Mouse (Mus musculus) heart, embryonic 13.5 days (tissue): ENCODE data around the gene Mdh1. TPM values are rescaled to one million over a fixed set of nuclear protein-coding genes. Genes with fewer than 3 reads are reported as not detected.

Experiments
- ATAC-seq: fragments of 200-750 bp; cut with Nextera tagmentation; 2 replicates; pipeline ENCODE4 v1.8.0; 2017; ENCODE audit warnings: moderate TSS enrichment; ENCODE audit not compliant: insufficient number of reproducible peaks, low FRiP score, low TSS enrichment; ENCODE audit errors: extremely low read depth
- H3K27ac ChIP-seq: fragments of 300-500 bp; sonication (generic); replicated peaks from 2 replicates; pipeline ENCODE4 v1.5.1; 2015; ENCODE audit warnings: moderate library complexity, mild to moderate bottlenecking, inconsistent platforms
- H3K27me3 ChIP-seq: fragments of 300-500 bp; sonication (generic); replicated peaks from 2 replicates; pipeline ENCODE4 v1.6.1; 2015; ENCODE audit warnings: mild to moderate bottlenecking, inconsistent platforms
- H3K36me3 ChIP-seq: fragments of 300-500 bp; sonication (generic); 2 replicates; pipeline ENCODE4 v1.6.1; 2015; ENCODE audit warnings: mild to moderate bottlenecking, inconsistent platforms
- H3K4me1 ChIP-seq: fragments of 300-500 bp; sonication (generic); 2 replicates; pipeline ENCODE4 v1.6.1; 2015; ENCODE audit warnings: inconsistent platforms
- H3K4me2 ChIP-seq: fragments of 300-500 bp; sonication (generic); 2 replicates; pipeline ENCODE4 v1.6.1; 2015; ENCODE audit warnings: inconsistent platforms, mild to moderate bottlenecking, moderate library complexity
- H3K4me3 ChIP-seq: fragments of 300-500 bp; sonication (generic); 2 replicates; pipeline ENCODE4 v1.5.1; 2015; ENCODE audit warnings: moderate library complexity, mild to moderate bottlenecking, inconsistent platforms
- H3K9ac ChIP-seq: fragments of 300-500 bp; sonication (generic); 2 replicates; pipeline ENCODE4 v1.6.1; 2015; ENCODE audit warnings: inconsistent platforms, mild to moderate bottlenecking, moderate library complexity
- H3K9me3 ChIP-seq: fragments of 300-500 bp; sonication (generic); 2 replicates; pipeline ENCODE4 v1.6.1; 2016; ENCODE audit warnings: inconsistent platforms
- WGBS: fragments of 180-500 bp; shearing (Covaris S2); methylation state at CpG from one replicate; pipeline ENCODE4 v1.1.7; 2015; ENCODE audit warnings: mixed read lengths; 5-methylcytosine and 5-hydroxymethylcytosine counted together
- polyA plus RNA-seq: library from polyadenylated mRNA; unstranded; fragments of >200 nt; fragmentation: Nextera tagmentation; extraction: Ambion mirVana; gene quantifications from 2 replicates; pipeline ENCODE4 v1.2.1, GENCODE M21; 2015

The Mdh1 gene
- polyA plus RNA-seq, 1 experiment from 2014 or later: 1,373 TPM

DNA sequence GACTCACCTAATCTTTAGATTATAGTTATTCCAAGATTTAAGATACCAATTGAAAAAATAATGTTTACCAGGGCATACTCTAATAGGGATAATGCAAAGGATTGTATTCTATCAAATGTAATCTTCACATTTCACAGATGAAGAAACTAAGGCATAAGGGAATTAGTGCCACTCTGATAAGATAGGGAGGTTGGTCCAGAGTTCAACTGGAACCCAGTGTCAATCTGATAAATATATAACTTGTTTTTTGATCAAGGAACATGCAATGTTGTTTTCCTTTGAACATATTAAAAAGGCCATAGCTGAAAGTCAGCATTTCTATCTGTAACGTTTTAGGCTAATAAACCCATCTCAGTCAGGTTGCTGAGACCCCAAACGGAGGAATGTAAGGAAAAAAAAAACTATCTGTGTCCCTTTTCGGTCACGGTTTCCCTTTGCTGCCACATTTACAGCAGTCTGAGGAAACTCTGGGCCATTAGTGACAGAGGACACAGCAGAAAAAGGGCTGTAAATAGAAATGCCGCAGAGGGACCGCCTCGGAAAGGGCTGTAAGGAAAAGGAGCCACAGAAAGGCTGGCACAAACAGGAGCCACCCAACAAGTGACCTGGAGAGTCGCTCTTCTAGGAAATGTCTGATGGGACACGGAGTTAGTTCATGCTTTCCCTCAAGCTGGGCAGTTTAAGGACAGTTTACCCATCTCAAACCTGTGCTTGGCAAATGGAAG is 7.3 kb downstream of the Mdh1 start:
- Histone ChIP-seq H3K4me2 (no peak overlapping the region), H3K36me3 (peaks cover 68% of the 10 kb centered on the region), H3K9ac (0 out of 2 replicates have a peak overlapping the region, but pooled peaks have one; percentile 6), H3K4me1 (peaks cover 74% of the 10 kb centered on the region), H3K27me3 (no peaks in the 10 kb centered on the region), H3K27ac (peak overlapping the region; percentile 20; the same call in 1 of the 2 replicates), H3K9me3 (no peaks in the 10 kb centered on the region), H3K4me3 (no peak overlapping the region)
- ATAC-seq: no peak
- 77% methylated on average over 9 of the region's 9 CpGs for WGBS

DNA sequence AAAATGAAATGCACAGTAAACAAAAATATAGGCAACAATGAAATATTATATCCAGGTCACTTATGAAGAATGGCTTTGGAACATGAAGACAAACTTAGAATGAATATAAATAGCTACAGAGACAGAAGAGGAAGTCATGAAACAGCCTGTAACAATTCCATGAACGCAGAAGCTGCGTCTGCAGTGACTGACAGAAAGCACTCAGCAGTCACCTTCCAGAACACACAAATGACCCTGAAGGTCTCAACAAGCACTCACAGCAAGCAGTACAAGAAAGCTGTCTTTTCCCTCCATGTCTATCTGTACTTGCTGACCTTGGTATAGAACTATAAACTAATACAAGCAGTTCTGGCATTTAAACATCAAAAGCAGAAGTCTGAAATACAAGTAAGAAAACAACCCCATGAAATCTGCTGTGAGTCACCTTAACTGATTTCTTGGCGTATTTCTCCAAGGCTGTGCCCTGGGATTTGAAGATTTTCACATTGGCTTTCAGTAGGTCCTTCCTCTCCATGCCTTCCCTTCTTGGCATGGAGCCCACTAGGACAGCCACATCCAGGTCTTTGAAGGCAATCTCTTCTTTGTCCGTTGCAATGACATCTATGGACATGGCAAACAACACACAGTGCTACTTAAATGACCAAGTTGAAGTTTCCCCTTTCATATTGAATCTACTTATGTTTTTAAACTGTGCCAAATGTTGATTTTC is 8.4 kb downstream of the Mdh1 start:
- no peak overlapping the region for H3K4me3 ChIP-seq
- no peaks in the 10 kb centered on the region for H3K27me3 ChIP-seq
- no peak; the same call in 1 of the 2 replicates for ATAC-seq
- peaks cover 65% of the 10 kb centered on the region for H3K4me1 ChIP-seq
- 38% methylated on average over 4 of the region's 4 CpGs for WGBS
- peaks cover 79% of the 10 kb centered on the region for H3K36me3 ChIP-seq
- H3K9me3 ChIP-seq: no peaks in the 10 kb centered on the region
- peak overlapping the region; percentile 89 for H3K27ac ChIP-seq
- H3K4me2 ChIP-seq: peak overlapping the region; percentile 49
- H3K9ac ChIP-seq: peak overlapping the region; percentile 68

DNA sequence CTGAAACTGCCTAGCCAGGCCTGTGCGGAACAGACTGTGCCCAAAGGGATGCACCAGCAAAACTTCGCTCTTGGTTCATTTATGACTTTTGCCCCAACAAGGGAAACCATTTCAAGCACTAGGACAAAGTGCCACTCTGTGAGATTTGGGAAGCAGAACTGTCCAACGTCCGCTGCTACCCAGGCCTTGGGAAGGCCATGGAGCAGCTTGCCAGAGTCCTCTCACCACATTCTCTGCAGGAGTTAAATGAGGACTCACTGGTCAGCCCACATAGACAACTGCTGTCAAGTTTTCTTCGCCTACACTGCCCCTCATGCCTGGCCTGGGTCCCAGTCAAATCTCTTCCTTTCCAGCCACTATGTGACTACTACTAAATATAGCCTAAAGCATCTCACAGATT is 10.8 kb downstream of the Mdh1 start:
- WGBS: 54% methylated on average over 5 of the region's 5 CpGs
- Histone ChIP-seq H3K9ac (no peak overlapping the region), H3K36me3 (peaks cover 86% of the 10 kb centered on the region), H3K9me3 (no peaks in the 10 kb centered on the region), H3K4me3 (no peak overlapping the region), H3K4me2 (0 out of 2 replicates have a peak overlapping the region, but pooled peaks have one; percentile 27), H3K27ac (peak overlapping the region; percentile 58), H3K27me3 (no peaks in the 10 kb centered on the region), H3K4me1 (peaks cover 46% of the 10 kb centered on the region)
- ATAC-seq: no peak

GRCm38 (mm10) chr11:21559727-21560126 is 12.4 kb downstream of the Mdh1 start:
- Histone ChIP-seq H3K4me3 (no peak overlapping the region), H3K9ac (no peak overlapping the region), H3K36me3 (peaks cover 82% of the 10 kb centered on the region), H3K27me3 (no peaks in the 10 kb centered on the region), H3K4me1 (peaks cover 32% of the 10 kb centered on the region), H3K9me3 (no peaks in the 10 kb centered on the region), H3K27ac (no peak overlapping the region), H3K4me2 (no peak overlapping the region)
- no peak for ATAC-seq
- WGBS: 79% methylated on average over 11 of the region's 11 CpGs

GRCm38 (mm10) chr11:21552049-21552448 is 20.1 kb downstream of the Mdh1 start:
- H3K36me3 ChIP-seq: peaks cover 17% of the 10 kb centered on the region
- no peaks in the 10 kb centered on the region for H3K27me3 ChIP-seq
- WGBS: 39% methylated on average over 3 of the region's 3 CpGs
- peaks cover 10% of the 10 kb centered on the region for H3K4me1 ChIP-seq
- ATAC-seq: no peak
- H3K27ac ChIP-seq: no peak overlapping the region
- H3K9ac ChIP-seq: no peak overlapping the region
- no peak overlapping the region for H3K4me3 ChIP-seq
- no peaks in the 10 kb centered on the region for H3K9me3 ChIP-seq
- no peak overlapping the region for H3K4me2 ChIP-seq

GRCm38 (mm10) chr11:21550222-21551173 is 21.7 kb downstream of the Mdh1 start:
- Histone ChIP-seq H3K36me3 (peaks cover 7% of the 10 kb centered on the region), H3K27me3 (no peaks in the 10 kb centered on the region), H3K4me2 (no peak overlapping the region), H3K27ac (no peak overlapping the region), H3K4me3 (no peak overlapping the region), H3K9ac (no peak overlapping the region), H3K9me3 (no peaks in the 10 kb centered on the region), H3K4me1 (peaks cover 10% of the 10 kb centered on the region)
- 77% methylated on average over 12 of the region's 12 CpGs for WGBS
- no peak for ATAC-seq

- Histone ChIP-seq H3K4me2 (0 out of 2 replicates have a peak overlapping the region, but pooled peaks have one; percentile 7), H3K9me3 (no peaks in the 10 kb centered on the region), H3K27ac (no peak overlapping the region), H3K4me3 (no peak overlapping the region), H3K36me3 (peaks cover 1% of the 10 kb centered on the region), H3K27me3 (no peaks in the 10 kb centered on the region), H3K9ac (no peak overlapping the region), H3K4me1 (peaks cover 10% of the 10 kb centered on the region)
- no peak for ATAC-seq
- 55% methylated on average over 4 of the region's 4 CpGs for WGBS
Measured at GRCm38 (mm10) chr11:21549754-21550153, 22.4 kb downstream of the Mdh1 start.

GRCm38 (mm10) chr11:21549052-21549451 is 23.1 kb downstream of the Mdh1 start:
- Histone ChIP-seq H3K4me1 (peaks cover 10% of the 10 kb centered on the region), H3K4me2 (no peak overlapping the region), H3K4me3 (no peak overlapping the region), H3K27me3 (no peaks in the 10 kb centered on the region), H3K9ac (no peak overlapping the region), H3K27ac (no peak overlapping the region), H3K36me3 (no peaks in the 10 kb centered on the region), H3K9me3 (no peaks in the 10 kb centered on the region)
- 73% methylated on average over 2 of the region's 2 CpGs for WGBS
- no peak for ATAC-seq

GRCm38 (mm10) chr11:21547518-21547917 is 24.6 kb downstream of the Mdh1 start:
- Histone ChIP-seq H3K9ac (no peak overlapping the region), H3K4me2 (no peak overlapping the region), H3K4me1 (peaks cover 9% of the 10 kb centered on the region), H3K27ac (no peak overlapping the region), H3K36me3 (no peaks in the 10 kb centered on the region), H3K9me3 (no peaks in the 10 kb centered on the region), H3K4me3 (no peak overlapping the region), H3K27me3 (no peaks in the 10 kb centered on the region)
- no peak for ATAC-seq

DNA sequence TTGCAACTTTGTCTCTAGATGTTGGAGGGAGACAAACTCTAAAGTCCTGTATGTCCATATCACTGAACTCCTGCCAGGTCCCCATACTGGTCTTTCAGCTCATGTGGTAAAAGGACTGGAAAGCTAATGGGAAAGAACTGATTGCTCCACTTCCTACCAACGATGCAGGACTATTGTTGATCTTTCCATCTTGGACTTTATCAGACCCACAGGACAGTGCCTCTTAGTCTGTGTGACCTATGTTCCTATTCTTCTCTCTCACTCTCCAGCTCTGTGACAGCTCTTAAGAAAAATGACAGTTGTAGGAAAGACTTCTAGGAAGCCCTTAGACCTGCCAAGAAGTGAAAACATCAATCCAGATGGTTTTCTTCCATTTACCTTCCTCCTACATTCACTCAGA is 25.5 kb downstream of the Mdh1 start:
- Histone ChIP-seq H3K4me2 (no peak overlapping the region), H3K9ac (no peak overlapping the region), H3K27ac (no peak overlapping the region), H3K4me1 (peaks cover under 1% of the 10 kb centered on the region; the same call in 1 of the 2 replicates), H3K36me3 (no peaks in the 10 kb centered on the region), H3K4me3 (no peak overlapping the region), H3K27me3 (no peaks in the 10 kb centered on the region), H3K9me3 (no peaks in the 10 kb centered on the region)
- WGBS: 39% methylated on average over 1 of the region's 1 CpGs
- ATAC-seq: no peak

DNA sequence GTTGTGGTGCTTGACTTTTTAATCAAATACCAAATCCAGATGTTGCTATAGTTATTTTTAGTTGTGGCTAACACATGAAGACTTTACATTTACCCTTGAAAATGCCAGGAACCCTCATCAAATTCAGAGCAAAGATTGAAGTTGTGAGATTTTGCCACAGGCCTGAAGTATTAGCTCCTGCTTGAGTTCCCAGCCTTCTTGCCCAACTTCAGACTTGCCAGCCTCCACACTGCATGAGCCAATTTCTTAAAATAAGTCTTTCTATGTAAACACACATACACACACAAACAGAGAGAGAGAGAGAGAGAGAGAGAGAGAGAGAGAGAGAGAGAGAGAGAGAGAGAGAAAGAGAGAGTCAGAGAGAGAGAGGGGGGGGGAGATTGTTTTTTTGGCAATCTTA is 26.2 kb downstream of the Mdh1 start:
- no peak overlapping the region for H3K4me2 ChIP-seq
- H3K4me3 ChIP-seq: no peak overlapping the region
- H3K9ac ChIP-seq: no peak overlapping the region
- no peaks in the 10 kb centered on the region for H3K4me1 ChIP-seq
- no peak for ATAC-seq
- H3K27me3 ChIP-seq: no peaks in the 10 kb centered on the region
- H3K36me3 ChIP-seq: no peaks in the 10 kb centered on the region
- no peaks in the 10 kb centered on the region for H3K9me3 ChIP-seq
- H3K27ac ChIP-seq: no peak overlapping the region
